Mouse (Mus musculus) embryo, embryonic 10.5 days (tissue): ENCODE measurements at regions not wholly inside any gene's neighbourhood (a gene's known extent, or its start where the extent isn't known, plus 50 kb on each side); places are given as distances from the start of the nearest gene placed in this dataset.

Experiments used
- DNase-seq: peaks from one replicate; pipeline ENCODE4 v3.0.0-alpha.2; 2015; ENCODE audit warnings: low spot score

- DNase-seq: peak; percentile 23
These were observed 282.0 kb upstream of the Kif2a start for GRCm38 (mm10) chr13:107303878-107304277.

- peak; percentile 3 for DNase-seq
These were observed 281.4 kb upstream of the Kif2a start for GRCm38 (mm10) chr13:107303322-107303721.

DNA sequence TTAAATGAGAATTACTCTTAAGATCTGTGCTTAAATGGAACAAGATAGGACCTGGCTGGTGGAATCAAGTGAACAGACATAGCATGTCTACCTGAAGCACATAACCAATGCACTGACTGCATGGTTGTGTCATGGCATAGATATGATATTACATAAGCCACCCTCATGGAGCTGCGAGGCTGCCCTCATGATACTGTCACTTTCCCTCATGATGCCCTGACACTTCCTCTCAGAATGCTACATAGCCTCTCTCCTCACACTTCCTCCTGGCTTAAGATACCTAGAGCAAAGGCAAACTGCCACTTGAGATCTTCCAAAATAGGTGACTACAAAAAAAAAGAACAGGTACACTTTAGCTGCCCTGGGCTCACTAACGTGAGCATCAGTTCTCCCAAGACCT is 278.9 kb upstream of the Kif2a start:
- DNase-seq: no peak

DNA sequence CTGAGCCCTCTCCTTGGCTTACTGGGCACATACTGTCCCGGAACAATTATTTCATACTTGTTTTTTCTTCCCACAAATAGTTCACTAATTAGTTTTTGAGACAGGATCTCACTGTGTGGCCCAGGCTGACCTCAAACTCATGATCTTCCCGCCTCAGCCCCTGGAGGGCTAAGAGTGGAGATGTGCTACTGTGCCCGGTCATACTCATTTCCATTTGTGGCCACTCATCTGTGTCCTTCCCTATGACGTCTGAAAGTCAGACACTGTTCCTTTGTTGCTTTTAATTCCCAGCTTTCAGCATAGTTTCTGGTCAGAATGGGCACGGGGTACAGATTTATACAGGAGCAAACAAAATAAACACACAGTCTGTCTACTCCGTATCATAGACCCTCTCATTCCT is 242.7 kb upstream of the Kif2a start:
- no peak for DNase-seq

GRCm38 (mm10) chr13:107261479-107262050 is 239.6 kb upstream of the Kif2a start:
- DNase-seq: no peak

- no peak for DNase-seq
These were observed 238.3 kb upstream of the Kif2a start for GRCm38 (mm10) chr13:107260274-107260673.

- DNase-seq: no peak
These were observed 226.0 kb upstream of the Kif2a start for GRCm38 (mm10) chr13:107247792-107248505.

DNA sequence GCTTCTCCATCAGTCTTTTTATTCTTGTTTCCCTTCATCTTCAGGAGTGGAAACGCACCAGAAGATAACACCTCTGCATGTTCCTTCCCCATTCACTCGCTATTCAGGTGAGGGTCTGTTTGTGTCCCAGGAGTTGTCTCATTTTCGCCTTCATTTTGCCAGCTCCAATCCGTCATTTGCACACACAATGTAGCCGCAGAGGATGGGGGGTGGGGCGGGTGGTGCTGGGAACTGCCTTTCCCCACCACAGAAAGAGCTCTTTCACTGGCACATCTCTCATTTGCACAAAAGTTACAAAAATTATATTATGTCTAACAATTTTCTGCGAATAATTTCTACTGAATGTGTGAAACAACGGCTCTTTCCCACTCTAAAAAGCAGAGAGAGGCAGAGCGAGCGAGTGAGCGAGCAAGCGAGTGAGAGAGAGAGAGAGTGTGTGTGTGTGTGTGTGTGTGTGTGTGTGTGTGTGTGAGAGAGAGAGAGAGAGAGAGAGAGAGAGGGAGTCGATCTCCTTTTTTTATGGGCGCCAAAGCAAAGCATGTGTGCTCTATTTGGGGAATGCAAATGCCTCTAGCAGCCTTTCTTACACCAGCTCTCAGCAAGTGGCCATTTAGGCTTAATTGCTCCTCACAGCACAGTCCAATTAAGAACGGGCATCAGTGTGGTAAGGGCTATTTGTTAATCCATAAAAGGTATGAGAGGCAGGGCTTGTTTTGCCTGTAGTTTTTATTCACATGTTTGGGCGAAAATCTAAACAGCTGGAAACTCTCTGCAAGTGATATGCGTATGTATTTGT is 225.2 kb upstream of the Kif2a start:
- peak; percentile 39 for DNase-seq

DNA sequence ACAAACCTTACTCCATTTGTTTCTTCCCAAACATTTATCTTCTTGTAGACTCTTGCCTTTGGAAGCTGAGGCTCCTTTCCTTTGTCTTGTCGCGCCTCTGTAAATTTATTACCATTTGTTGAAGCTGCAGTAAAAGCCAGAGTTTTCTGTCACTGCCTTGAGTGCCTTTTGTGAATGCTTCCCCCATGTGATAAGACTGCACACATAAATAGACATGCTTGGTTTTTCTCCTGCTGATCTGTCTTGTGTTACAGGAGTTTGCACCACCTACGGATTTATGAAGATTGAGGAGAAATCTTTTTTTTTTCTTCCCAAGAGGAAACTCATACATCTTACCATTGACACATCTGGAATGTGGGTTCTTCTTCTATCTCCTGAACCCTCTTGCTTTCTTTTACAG is 222.2 kb upstream of the Kif2a start:
- DNase-seq: no peak

DNA sequence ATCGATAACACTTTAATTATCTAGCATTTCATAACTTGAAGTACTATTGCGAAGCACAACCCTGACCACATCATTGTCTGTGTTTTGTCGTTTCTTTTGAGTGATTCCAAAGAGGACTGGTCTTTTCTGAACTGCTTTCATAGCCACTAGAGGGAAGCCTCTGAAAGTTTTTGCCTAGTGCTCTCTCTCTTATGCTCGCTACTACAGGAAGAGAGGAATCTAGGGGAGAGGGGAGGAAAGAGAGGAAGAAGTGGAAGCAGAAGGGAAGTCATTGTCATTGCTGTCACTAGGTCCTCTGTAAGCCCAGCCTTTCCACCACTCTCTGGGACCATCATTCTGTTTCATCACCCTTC is 217.1 kb upstream of the Kif2a start:
- no peak for DNase-seq

GRCm38 (mm10) chr13:107238364-107239034 is 216.6 kb upstream of the Kif2a start:
- no peak for DNase-seq

DNA sequence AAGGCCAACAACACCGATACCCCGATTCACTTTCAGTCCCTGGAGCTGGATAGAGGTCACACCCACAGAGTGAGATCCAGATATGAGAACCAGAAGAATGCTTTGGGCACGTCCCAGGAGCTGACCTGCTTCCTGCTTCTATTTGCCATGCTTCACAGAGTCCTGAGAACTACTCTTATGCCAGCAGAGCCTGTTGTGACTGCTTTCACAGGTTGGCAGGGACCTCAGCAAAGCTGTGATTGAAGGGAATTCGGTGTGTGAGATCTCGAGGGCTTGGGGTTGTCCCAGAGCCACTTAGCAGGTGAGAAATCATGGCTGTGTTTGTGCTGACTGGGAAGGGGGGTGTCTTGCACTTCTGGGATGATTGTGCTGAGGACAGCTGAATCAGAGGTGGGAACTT is 197.5 kb upstream of the Kif2a start:
- no peak for DNase-seq

DNA sequence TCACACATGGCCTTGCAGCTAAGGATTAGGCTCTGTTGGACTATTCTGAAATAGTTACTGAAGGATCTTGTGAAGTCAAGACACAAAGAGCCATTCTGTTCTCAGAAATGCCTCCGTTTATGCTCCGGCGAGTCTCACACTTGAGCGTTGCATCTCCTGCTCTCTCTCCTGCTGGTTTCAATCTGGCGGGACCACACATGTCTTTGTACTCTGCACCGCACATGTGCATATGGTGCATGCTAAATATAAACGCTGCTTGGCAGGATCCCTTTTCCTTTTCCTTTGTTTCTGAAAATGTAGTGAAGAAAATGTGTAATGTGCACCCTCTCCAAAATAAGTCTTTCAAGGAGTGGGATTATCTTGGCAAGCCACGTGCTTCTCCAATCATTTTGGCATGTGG is 196.4 kb upstream of the Kif2a start:
- DNase-seq: no peak

DNA sequence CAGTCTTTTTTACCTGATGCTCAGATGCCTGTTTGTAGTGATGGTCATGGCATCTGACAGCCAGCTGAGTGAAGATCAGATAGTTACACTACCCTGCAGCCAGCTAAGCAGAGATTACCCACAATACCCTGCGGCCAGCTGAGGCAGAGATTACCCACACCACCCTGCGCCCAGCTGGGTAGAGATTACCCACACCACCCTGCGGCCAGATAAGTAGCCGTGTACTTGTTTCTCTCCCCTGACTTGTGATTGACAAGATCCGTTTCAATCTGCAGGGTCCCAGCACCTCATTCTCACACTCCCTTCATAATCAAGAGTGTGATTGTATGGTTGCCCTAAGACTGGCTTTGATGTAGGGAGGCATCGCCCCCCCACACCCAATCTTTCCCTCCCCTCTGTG is 195.9 kb upstream of the Kif2a start:
- no peak for DNase-seq

GRCm38 (mm10) chr13:107213281-107213680 is 191.4 kb upstream of the Kif2a start:
- no peak for DNase-seq

GRCm38 (mm10) chr13:107210676-107211075 is 188.8 kb upstream of the Kif2a start:
- no peak for DNase-seq

GRCm38 (mm10) chr13:107207354-107208181 is 185.6 kb upstream of the Kif2a start:
- DNase-seq: peak; percentile 90

GRCm38 (mm10) chr13:107199875-107200274 is 177.9 kb upstream of the Kif2a start:
- DNase-seq: no peak

- no peak for DNase-seq
These were observed 171.5 kb upstream of the Kif2a start for GRCm38 (mm10) chr13:107193426-107193825.

GRCm38 (mm10) chr13:107187258-107187878 is 165.4 kb upstream of the Kif2a start:
- no peak for DNase-seq

DNA sequence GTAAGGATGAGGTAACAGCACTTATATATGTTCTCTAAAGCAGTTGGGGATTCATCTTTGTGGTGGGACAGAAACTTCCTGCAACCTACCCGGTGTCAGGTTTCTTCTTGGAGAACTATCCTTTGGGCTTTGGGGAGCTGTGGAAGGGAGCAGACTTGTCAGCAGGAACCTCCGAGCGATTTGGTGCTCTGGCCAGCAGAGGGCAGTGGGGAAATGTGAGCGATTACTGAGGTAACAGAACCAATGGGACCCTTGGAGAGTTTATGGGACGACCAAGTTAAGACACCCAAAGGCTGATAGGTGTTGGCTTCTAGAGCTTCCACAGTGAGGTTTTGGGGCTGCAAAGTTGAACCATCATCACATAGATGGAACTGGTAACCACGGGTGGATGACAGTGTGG is 160.6 kb upstream of the Kif2a start:
- peak; percentile 81 for DNase-seq
